Mouse (Mus musculus): ENCODE measurements around the gene C130074G19Rik. TPM values are rescaled to one million over a fixed set of nuclear protein-coding genes. Genes with fewer than 3 reads are reported as not detected.
A peak's percentile ranks its signal among the peaks of the same experiment; 100 is the strongest.

C130074G19Rik gene
- polyA plus RNA-seq, 1 experiment from 2014 or later = 2.3 TPM

- no peak overlapping the region for H3K9ac ChIP-seq
- no peak for ATAC-seq (ENCODE audit: insufficient number of reproducible peaks, low FRiP score, low TSS enrichment, low read depth)
- no peak overlapping the region for H3K4me3 ChIP-seq
- no peaks in the 10 kb centered on the region for H3K27me3 ChIP-seq
- H3K4me1 ChIP-seq = no peaks in the 10 kb centered on the region
- H3K9me3 ChIP-seq = no peaks in the 10 kb centered on the region
- H3K36me3 ChIP-seq = peaks cover 60% of the 10 kb centered on the region
- no peak overlapping the region for H3K4me2 ChIP-seq
- no peak overlapping the region for H3K27ac ChIP-seq
- 81% methylated on average over 19 of the region's 19 CpGs for WGBS
These were observed 22.4 kb upstream of the C130074G19Rik start for GRCm38 (mm10) chr1:184905371-184905770.

DNA sequence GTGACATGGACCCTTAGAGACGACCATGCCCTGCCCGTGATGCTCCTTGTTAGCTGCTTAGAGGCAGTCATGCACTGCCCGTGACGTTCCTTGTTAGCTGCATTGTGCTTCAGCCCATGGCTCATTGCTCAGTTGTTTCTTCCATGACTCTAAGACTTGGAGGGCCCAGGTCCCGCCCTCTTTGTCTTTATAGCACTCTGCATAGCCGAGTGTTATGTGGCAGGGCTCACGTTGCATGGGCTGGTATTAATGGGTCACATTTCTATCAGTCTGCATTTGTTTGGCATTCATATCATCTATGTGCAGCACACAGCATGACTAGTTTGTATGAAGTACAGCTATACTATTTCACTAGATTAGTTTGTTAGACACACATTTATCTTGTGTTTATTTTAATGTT is 20.7 kb upstream of the C130074G19Rik start:
- Histone ChIP-seq H3K27ac (no peak overlapping the region), H3K4me1 (no peaks in the 10 kb centered on the region), H3K27me3 (no peaks in the 10 kb centered on the region), H3K9ac (no peak overlapping the region), H3K9me3 (no peaks in the 10 kb centered on the region), H3K4me2 (no peak overlapping the region), H3K4me3 (no peak overlapping the region), H3K36me3 (peaks cover 58% of the 10 kb centered on the region)
- no peak for ATAC-seq (ENCODE audit: insufficient number of reproducible peaks, low FRiP score, low TSS enrichment, low read depth)
- 66% methylated on average over 7 of the region's 7 CpGs for WGBS

DNA sequence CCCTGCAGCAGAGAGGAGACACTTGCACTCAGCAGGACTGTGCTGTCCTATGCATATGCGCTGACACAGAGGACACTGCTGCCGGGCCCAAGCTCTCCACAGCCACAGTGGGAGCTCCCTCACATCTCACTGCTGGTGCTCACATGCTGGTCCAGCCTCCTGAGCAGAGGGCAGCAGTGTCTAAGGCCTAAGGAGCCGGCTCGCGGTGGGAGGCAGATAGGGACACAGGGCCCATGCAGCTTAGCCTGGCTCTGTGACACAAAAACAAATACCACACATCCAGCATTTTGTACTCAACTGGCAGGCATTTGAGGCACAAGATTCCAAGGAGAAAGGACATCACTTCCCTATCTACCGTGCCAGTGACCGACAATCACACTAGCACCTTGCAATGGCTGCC is 19.9 kb upstream of the C130074G19Rik start:
- H3K27ac ChIP-seq = no peak overlapping the region
- H3K27me3 ChIP-seq = no peaks in the 10 kb centered on the region
- H3K4me2 ChIP-seq = no peak overlapping the region
- H3K4me1 ChIP-seq = no peaks in the 10 kb centered on the region
- H3K36me3 ChIP-seq = peaks cover 60% of the 10 kb centered on the region
- H3K4me3 ChIP-seq = no peak overlapping the region
- H3K9ac ChIP-seq = no peak overlapping the region
- ATAC-seq (ENCODE audit: insufficient number of reproducible peaks, low FRiP score, low TSS enrichment, low read depth) = no peak
- no peaks in the 10 kb centered on the region for H3K9me3 ChIP-seq
- WGBS = 86% methylated on average over 7 of the region's 7 CpGs

DNA sequence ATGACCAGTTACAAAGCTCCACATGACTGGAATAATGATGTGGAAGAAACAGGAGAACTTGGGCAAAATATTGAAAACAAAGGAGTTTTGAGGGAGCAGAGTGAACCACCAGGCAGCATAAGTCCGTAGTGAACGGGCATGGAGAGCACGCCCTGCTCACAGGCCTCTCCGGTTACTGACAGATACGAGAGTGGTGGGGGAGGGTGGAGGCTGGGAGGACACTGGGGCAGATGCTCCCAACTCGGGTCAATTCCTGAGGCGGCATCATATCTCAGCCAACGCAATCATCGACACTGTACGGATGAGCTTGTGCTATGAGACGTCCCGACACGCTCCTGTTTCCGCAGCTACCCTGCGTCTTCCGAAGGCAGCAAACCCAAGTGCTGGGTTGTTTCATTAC is 14.3 kb upstream of the C130074G19Rik start:
- Histone ChIP-seq H3K4me2 (no peak overlapping the region), H3K4me1 (no peaks in the 10 kb centered on the region)
- WGBS = 65% methylated on average over 16 of the region's 16 CpGs

DNA sequence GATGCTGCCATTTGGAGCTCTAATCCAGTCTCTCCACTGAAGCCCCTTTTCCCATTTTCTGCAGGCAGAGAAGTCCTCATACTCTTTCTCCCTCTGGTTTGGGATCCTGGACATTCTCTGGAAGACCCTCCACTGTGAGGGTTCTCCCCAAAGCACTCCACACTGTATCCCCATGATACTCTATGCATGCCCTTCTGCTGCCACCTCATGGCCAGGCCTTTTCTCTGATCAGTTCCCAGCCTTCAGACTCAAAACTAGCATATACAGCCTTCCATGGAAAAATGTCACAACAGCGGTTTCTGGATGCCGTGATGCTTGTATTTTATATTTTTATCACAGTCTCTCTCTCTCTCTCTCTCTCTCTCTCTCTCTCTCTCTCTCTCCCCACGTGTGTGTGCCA is 9.0 kb upstream of the C130074G19Rik start:
- no peaks in the 10 kb centered on the region for H3K4me1 ChIP-seq
- H3K4me2 ChIP-seq = no peak overlapping the region
- no peak overlapping the region for H3K4me3 ChIP-seq
- no peak for ATAC-seq (ENCODE audit: insufficient number of reproducible peaks, low FRiP score, low TSS enrichment, low read depth)
- H3K27me3 ChIP-seq = no peaks in the 10 kb centered on the region
- no peak overlapping the region for H3K9ac ChIP-seq
- H3K9me3 ChIP-seq = no peaks in the 10 kb centered on the region
- 75% methylated on average over 3 of the region's 3 CpGs for WGBS
- H3K36me3 ChIP-seq = no peaks in the 10 kb centered on the region; the same call in 1 of the 2 replicates
- H3K27ac ChIP-seq = no peak overlapping the region

More for the DNA sequence above, 14.3 kb upstream of the C130074G19Rik start:
- peaks cover 22% of the 10 kb centered on the region for H3K36me3 ChIP-seq
- no peak overlapping the region for H3K4me3 ChIP-seq
- H3K27me3 ChIP-seq = no peaks in the 10 kb centered on the region
- H3K9me3 ChIP-seq = no peaks in the 10 kb centered on the region
- no peak overlapping the region for H3K9ac ChIP-seq
- H3K27ac ChIP-seq = no peak overlapping the region
- ATAC-seq (ENCODE audit: insufficient number of reproducible peaks, low FRiP score, low TSS enrichment, low read depth) = no peak

- H3K4me2 ChIP-seq = no peak overlapping the region
- WGBS = 90% methylated on average over 6 of the region's 6 CpGs
These were observed 6.4 kb upstream of the C130074G19Rik start for GRCm38 (mm10) chr1:184889454-184889853.

GRCm38 (mm10) chr1:184886160-184886559 is 3.1 kb upstream of the C130074G19Rik start:
- H3K4me3 ChIP-seq = no peak overlapping the region
- WGBS = 51% methylated on average over 1 of the region's 1 CpGs
- ATAC-seq (ENCODE audit: insufficient number of reproducible peaks, low FRiP score, low TSS enrichment, low read depth) = no peak
- no peaks in the 10 kb centered on the region for H3K9me3 ChIP-seq
- H3K9ac ChIP-seq = no peak overlapping the region
- H3K36me3 ChIP-seq = no peaks in the 10 kb centered on the region
- H3K4me2 ChIP-seq = no peak overlapping the region
- peaks cover 12% of the 10 kb centered on the region for H3K4me1 ChIP-seq
- peaks cover 26% of the 10 kb centered on the region for H3K27me3 ChIP-seq
- H3K27ac ChIP-seq = no peak overlapping the region

More at GRCm38 (mm10) chr1:184889454-184889853, 6.4 kb upstream of the C130074G19Rik start:
- Histone ChIP-seq H3K27me3 (no peaks in the 10 kb centered on the region; the same call in 1 of the 2 replicates), H3K9ac (no peak overlapping the region), H3K27ac (no peak overlapping the region), H3K4me1 (no peaks in the 10 kb centered on the region), H3K36me3 (no peaks in the 10 kb centered on the region), H3K4me3 (no peak overlapping the region), H3K9me3 (no peaks in the 10 kb centered on the region)
- ATAC-seq (ENCODE audit: insufficient number of reproducible peaks, low FRiP score, low TSS enrichment, low read depth) = no peak

GRCm38 (mm10) chr1:184881861-184882260 is 1.2 kb downstream of the C130074G19Rik start:
- Histone ChIP-seq H3K4me3 (peak overlapping the region; percentile 43), H3K36me3 (no peaks in the 10 kb centered on the region), H3K9me3 (no peaks in the 10 kb centered on the region), H3K27ac (no peak overlapping the region), H3K9ac (no peak overlapping the region), H3K27me3 (peaks cover 28% of the 10 kb centered on the region), H3K4me1 (peaks cover 21% of the 10 kb centered on the region), H3K4me2 (peak overlapping the region; percentile 71; the same call in 1 of the 2 replicates)
- no peak for ATAC-seq (ENCODE audit: insufficient number of reproducible peaks, low FRiP score, low TSS enrichment, low read depth)
- WGBS = 69% methylated on average over 7 of the region's 7 CpGs

GRCm38 (mm10) chr1:184881211-184881610 is 1.8 kb downstream of the C130074G19Rik start:
- H3K27me3 ChIP-seq = peaks cover 28% of the 10 kb centered on the region
- H3K4me2 ChIP-seq = no peak overlapping the region

DNA sequence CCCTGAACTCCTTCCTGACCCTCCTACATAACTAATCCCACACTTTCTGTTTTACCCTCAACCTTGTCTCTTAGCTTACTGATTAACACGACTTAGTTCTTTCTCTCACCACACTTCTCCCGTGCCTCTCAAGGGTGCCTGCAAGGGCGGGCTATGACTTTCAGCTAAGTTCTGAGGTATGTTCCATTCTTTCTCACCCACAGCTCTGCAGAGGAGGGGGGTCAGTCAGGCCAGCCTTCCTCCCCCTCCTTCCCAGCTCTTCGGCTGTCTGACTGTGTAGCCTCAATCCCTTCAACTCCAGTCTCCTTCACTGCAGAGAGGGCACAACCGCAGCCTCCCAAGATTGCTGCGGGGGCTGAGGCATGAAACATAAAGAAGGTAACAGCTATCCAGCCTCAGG is 4.2 kb downstream of the C130074G19Rik start:
- H3K4me1 ChIP-seq = peaks cover 21% of the 10 kb centered on the region
- H3K27ac ChIP-seq = peak overlapping the region; percentile 11; the same call in 1 of the 2 replicates
- WGBS = 61% methylated on average over 6 of the region's 6 CpGs
- H3K9me3 ChIP-seq = no peaks in the 10 kb centered on the region
- no peak overlapping the region for H3K9ac ChIP-seq
- H3K4me3 ChIP-seq = no peak overlapping the region
- H3K4me2 ChIP-seq = no peak overlapping the region
- peaks cover 28% of the 10 kb centered on the region for H3K27me3 ChIP-seq
- H3K36me3 ChIP-seq = no peaks in the 10 kb centered on the region
- ATAC-seq (ENCODE audit: insufficient number of reproducible peaks, low FRiP score, low TSS enrichment, low read depth) = no peak

More at GRCm38 (mm10) chr1:184881211-184881610, 1.8 kb downstream of the C130074G19Rik start:
- Histone ChIP-seq H3K9me3 (no peaks in the 10 kb centered on the region), H3K4me1 (peaks cover 21% of the 10 kb centered on the region), H3K4me3 (peak overlapping the region; percentile 43; the same call in 1 of the 2 replicates), H3K9ac (no peak overlapping the region), H3K36me3 (no peaks in the 10 kb centered on the region), H3K27ac (no peak overlapping the region)
- WGBS = 88% methylated on average over 5 of the region's 5 CpGs
- ATAC-seq (ENCODE audit: insufficient number of reproducible peaks, low FRiP score, low TSS enrichment, low read depth) = no peak

GRCm38 (mm10) chr1:184877306-184877705 is 5.7 kb downstream of the C130074G19Rik start:
- Histone ChIP-seq H3K27me3 (peaks cover 14% of the 10 kb centered on the region), H3K4me1 (peaks cover 12% of the 10 kb centered on the region), H3K27ac (no peak overlapping the region), H3K9ac (no peak overlapping the region), H3K36me3 (no peaks in the 10 kb centered on the region), H3K4me3 (no peak overlapping the region), H3K9me3 (no peaks in the 10 kb centered on the region), H3K4me2 (no peak overlapping the region)
- 60% methylated on average over 2 of the region's 2 CpGs for WGBS
- ATAC-seq (ENCODE audit: insufficient number of reproducible peaks, low FRiP score, low TSS enrichment, low read depth) = no peak

DNA sequence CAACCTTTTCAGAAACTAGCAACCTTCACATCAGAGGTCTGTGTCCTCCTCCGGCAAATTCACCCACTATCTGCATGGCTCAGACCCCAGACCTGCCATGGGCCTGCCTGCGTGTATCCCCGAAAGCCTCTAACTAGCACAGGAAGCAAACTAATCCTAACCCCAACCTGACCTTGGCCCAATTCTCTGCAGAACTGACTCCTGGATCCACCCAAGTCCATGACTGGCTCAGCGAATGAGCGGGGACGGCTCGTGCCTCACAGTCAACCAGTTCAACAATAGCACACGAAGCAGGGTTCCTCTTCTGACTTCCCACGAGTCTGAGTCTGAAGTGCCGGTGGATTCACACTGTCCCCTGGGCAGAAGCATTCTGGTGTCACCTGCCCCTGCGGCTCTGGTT is 9.1 kb downstream of the C130074G19Rik start:
- no peaks in the 10 kb centered on the region for H3K9me3 ChIP-seq
- no peak overlapping the region for H3K27ac ChIP-seq
- H3K4me1 ChIP-seq = peaks cover 13% of the 10 kb centered on the region
- H3K36me3 ChIP-seq = no peaks in the 10 kb centered on the region
- WGBS = 80% methylated on average over 11 of the region's 11 CpGs
- ATAC-seq (ENCODE audit: insufficient number of reproducible peaks, low FRiP score, low TSS enrichment, low read depth) = no peak
- no peak overlapping the region for H3K9ac ChIP-seq
- no peak overlapping the region for H3K4me3 ChIP-seq
- H3K27me3 ChIP-seq = no peaks in the 10 kb centered on the region
- no peak overlapping the region for H3K4me2 ChIP-seq

Measured in limb, embryonic 15.5 days (tissue).